Mouse (Mus musculus) CH12.LX (cell line): ENCODE measurements around the gene Zbtb8b. TPM values are rescaled to one million over a fixed set of nuclear protein-coding genes. Genes with fewer than 3 reads are reported as not detected.

Experiments
- DNase-seq: peaks from one replicate; pipeline ENCODE4 v3.0.0-alpha.2; 2013; ENCODE audit errors: extremely low read depth
- H3K27ac ChIP-seq: 2 replicates; pipeline ENCODE4 v1.5.1; 2012; ENCODE audit warnings: low read depth, mild to moderate bottlenecking, control low read depth, moderate library complexity; ENCODE audit not compliant: insufficient read depth
- H3K27me3 ChIP-seq: replicated peaks from 2 replicates; pipeline ENCODE3; 2012; ENCODE audit warnings: inconsistent platforms
- H3K36me3 ChIP-seq, 2 experiments: replicated peaks in 1 of 2; 2 replicates each; pipeline versions ENCODE3 to v1.6.1; 2012; ENCODE audit warnings: inconsistent platforms in 1 of 2, low read length in 1 of 2, mild to moderate bottlenecking in 1 of 2, mixed read lengths in 1 of 2, moderate library complexity in 1 of 2; ENCODE audit not compliant: control insufficient read depth in 1 of 2, insufficient read depth in 1 of 2
- H3K4me1 ChIP-seq, 2 experiments: 2 replicates each; pipeline ENCODE4 v1.6.1; 2012; ENCODE audit warnings: inconsistent platforms in 1 of 2, moderate library complexity in 1 of 2; ENCODE audit not compliant: insufficient read depth in 2 of 2, control insufficient read depth in 1 of 2
- H3K4me2 ChIP-seq: 2 replicates; pipeline ENCODE4 v1.6.1; 2012; ENCODE audit warnings: low read depth, mild to moderate bottlenecking, control low read depth; ENCODE audit not compliant: poor library complexity, insufficient read depth, severe bottlenecking
- H3K4me3 ChIP-seq, 3 experiments: fragments of 150-350 bp in 1 of 3; sonication (generic) in 1 of 3; replicated peaks in 1 of 3; 2 replicates each; pipeline versions ENCODE3 to v1.5.1; 2011 to 2012; ENCODE audit warnings: low read depth in 2 of 3, low read length in 2 of 3, mild to moderate bottlenecking in 2 of 3, moderate library complexity in 2 of 3, control low read depth in 1 of 3, improper control_type of control experiment in 1 of 3, inconsistent platforms in 1 of 3, mixed read lengths in 1 of 3; ENCODE audit not compliant: poor library complexity in 1 of 3
- H3K79me2 ChIP-seq: replicated peaks from 2 replicates; pipeline ENCODE4 v1.6.1; 2012; ENCODE audit warnings: mild to moderate bottlenecking, moderate library complexity; ENCODE audit not compliant: control insufficient read depth, poor library complexity, insufficient read depth, severe bottlenecking; ENCODE audit errors: extremely low read depth
- H3K9ac ChIP-seq: 2 replicates; pipeline ENCODE4 v1.6.1; 2012; ENCODE audit warnings: low read depth, mild to moderate bottlenecking, control low read depth, moderate library complexity; ENCODE audit not compliant: insufficient read depth
- H3K9me3 ChIP-seq: replicated peaks from 2 replicates; pipeline ENCODE3; 2012; ENCODE audit warnings: low read length, inconsistent platforms, mixed read lengths
- BHLHE40 ChIP-seq: IDR thresholded peaks from 2 replicates; pipeline ENCODE4 v1.6.1; 2011; ENCODE audit warnings: mild to moderate bottlenecking, low read depth, low read length, improper control_type of control experiment
- CHD2 ChIP-seq: IDR thresholded peaks from 2 replicates; pipeline ENCODE4 v1.6.1; 2011; ENCODE audit warnings: low read length, improper control_type of control experiment
- CTCF ChIP-seq, 2 experiments: IDR thresholded peaks in 1 of 2; conservative IDR thresholded peaks in 1 of 2; 2 replicates each; pipeline ENCODE4 v1.5.1; 2011 to 2012; ENCODE audit warnings: low read depth in 2 of 2, low read length in 2 of 2, improper control_type of control experiment in 1 of 2, inconsistent platforms in 1 of 2, mild to moderate bottlenecking in 1 of 2, moderate library complexity in 1 of 2
- ETS1 ChIP-seq: conservative IDR thresholded peaks from 2 replicates; pipeline ENCODE4 v1.6.1; 2012; ENCODE audit warnings: low read depth, mild to moderate bottlenecking, inconsistent platforms, low read length, improper control_type of control experiment, moderate library complexity
- GABPA ChIP-seq: IDR thresholded peaks from 2 replicates; pipeline ENCODE4 v1.6.1; 2012; ENCODE audit warnings: low read depth, low read length, improper control_type of control experiment, inconsistent platforms; ENCODE audit not compliant: insufficient replicate concordance
- HCFC1 ChIP-seq: IDR thresholded peaks from 2 replicates; pipeline ENCODE4 v1.6.1; 2012; ENCODE audit warnings: low read depth, mild to moderate bottlenecking, inconsistent platforms, low read length, improper control_type of control experiment
- MAFK ChIP-seq: IDR thresholded peaks from 2 replicates; pipeline ENCODE4 v1.6.1; 2011; ENCODE audit warnings: low read length, improper control_type of control experiment; ENCODE audit not compliant: insufficient replicate concordance
- MXI1 ChIP-seq: IDR thresholded peaks from 2 replicates; pipeline ENCODE4 v1.6.1; 2011; ENCODE audit warnings: mild to moderate bottlenecking, low read depth, low read length, improper control_type of control experiment
- MYC ChIP-seq: IDR thresholded peaks from 2 replicates; pipeline ENCODE4 v1.6.1; 2011; ENCODE audit warnings: low read depth, mild to moderate bottlenecking, improper control_type of control experiment, low read length
- NRF1 ChIP-seq: IDR thresholded peaks from 2 replicates; pipeline ENCODE4 v1.6.1; 2014; ENCODE audit warnings: low read depth, mild to moderate bottlenecking, inconsistent platforms, low read length, improper control_type of control experiment, moderate library complexity
- SIN3A ChIP-seq: IDR thresholded peaks from 2 replicates; pipeline ENCODE4 v1.6.1; 2012; ENCODE audit warnings: low read length, improper control_type of control experiment, inconsistent platforms
- TCF12 ChIP-seq: IDR thresholded peaks from 2 replicates; pipeline ENCODE4 v1.6.1; 2014; ENCODE audit warnings: low read depth, mild to moderate bottlenecking, inconsistent platforms, low read length, improper control_type of control experiment
- USF1 ChIP-seq: IDR thresholded peaks from 2 replicates; pipeline ENCODE4 v1.6.1; 2014; ENCODE audit warnings: low read depth, mild to moderate bottlenecking, inconsistent platforms, low read length, improper control_type of control experiment
- ZKSCAN1 ChIP-seq: IDR thresholded peaks from 2 replicates; pipeline ENCODE4 v1.6.1; 2012; ENCODE audit warnings: low read depth, inconsistent platforms, low read length, improper control_type of control experiment, borderline replicate concordance
- ZMIZ1 ChIP-seq: IDR thresholded peaks from 2 replicates; pipeline ENCODE4 v1.6.1; 2012; ENCODE audit warnings: low read depth, mild to moderate bottlenecking, inconsistent platforms, low read length, improper control_type of control experiment
- ZNF384 ChIP-seq: IDR thresholded peaks from 2 replicates; pipeline ENCODE4 v1.6.1; 2012; ENCODE audit warnings: low read depth, low read length, improper control_type of control experiment, inconsistent platforms
- dilution Hi-C: fragments of 300-500 bp; cut with MboI; formaldehyde crosslinking; loops from 2 replicates; pipeline ENCODE4 v1.14.3; 2020; ENCODE audit warnings: low sequenced_read_pairs; ENCODE audit not compliant: extremely low pct_unique_long_range_greater_than_20kb, extremely low pct_ligation_motif_present
- in situ Hi-C: fragments of 300-500 bp; cut with MboI; formaldehyde crosslinking; loops from 3 replicates; pipeline ENCODE4 v1.14.3; 2019; ENCODE audit warnings: low sequenced_read_pairs, low pct_ligation_motif_present, low pct_unique_long_range_greater_than_20kb, mixed read lengths
- polyA plus RNA-seq: library from polyadenylated mRNA; unstranded; fragments of >175 nt; gene quantifications from 2 replicates; pipeline ENCODE4 v1.2.1, GENCODE M21; 2012; ENCODE audit warnings: low read depth; ENCODE audit not compliant: insufficient read length
- total RNA-seq, 2 experiments: library from RNA; depleted of rRNA; stranded (reverse); fragments of 300-350 nt in 1 of 2; fragments of >200 nt in 1 of 2; gene quantifications; 2 replicates each; pipeline ENCODE4 v1.2.3; 2012 to 2014

The Zbtb8b gene
- total RNA-seq (2012; rRNA removed) = 0.04 TPM in 2 replicates
- not detected in 2 replicates for total RNA-seq (2014; rRNA removed)
- polyA plus RNA-seq = not detected in 2 replicates

DNA sequence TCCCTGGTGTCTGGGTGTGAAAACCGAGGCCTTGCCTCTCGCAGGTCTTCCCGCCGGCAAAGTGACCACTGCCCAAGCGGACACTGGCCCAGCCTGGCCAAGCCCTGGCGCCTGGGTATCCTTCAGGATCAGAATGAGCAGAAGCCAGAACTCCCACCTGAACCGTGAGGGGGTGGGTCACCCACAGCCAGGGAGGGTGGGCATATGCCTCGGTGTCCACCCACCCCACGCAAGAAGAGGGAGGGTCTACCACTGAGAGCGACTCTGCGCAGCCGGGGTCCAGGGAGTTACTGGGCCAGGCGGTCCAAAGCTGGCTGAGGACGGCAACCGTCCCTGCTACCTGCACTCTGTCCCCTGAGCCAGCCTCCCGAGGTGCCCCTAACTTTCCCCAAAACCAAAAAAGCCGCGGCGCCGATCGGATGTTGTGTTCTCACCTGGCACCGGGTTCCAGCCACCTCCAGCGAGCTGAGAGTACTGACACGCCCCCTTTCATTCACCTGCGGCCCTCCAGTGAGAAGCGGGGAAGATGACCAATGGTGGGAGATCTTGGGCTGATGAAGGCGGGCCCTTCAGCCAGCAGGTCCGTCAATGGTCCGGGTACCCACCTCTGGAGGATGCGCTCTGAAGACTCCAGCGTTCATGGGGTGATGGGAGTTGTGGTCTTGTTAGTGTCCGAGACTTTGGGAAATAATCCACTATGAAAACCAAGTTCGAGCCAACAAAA is at the start of gene Zbtb8b:
Gene Zbtb8b, minus strand, starts transcription at position 514 of the 724 bp plus-strand sequence.
- in situ Hi-C loops = no loop called here
- no peak for TF ChIP-seq HCFC1
- Histone ChIP-seq H3K27ac (no peak within 1 kb of the TSS), H3K79me2 (no peaks in the 10 kb centered on the region), H3K4me3 (no peak within 1 kb of the TSS), H3K4me1 (no peaks in the 10 kb centered on the region), H3K36me3 (no peaks in the 10 kb centered on the region), H3K9ac (no peak within 1 kb of the TSS), H3K4me2 (no peak within 1 kb of the TSS), H3K27me3 (peaks cover 2% of the 10 kb centered on the region), H3K9me3 (no peaks in the 10 kb centered on the region)
- no peak for DNase-seq
- dilution Hi-C loops = no loop called here

- Histone ChIP-seq H3K9ac (no peak overlapping the region), H3K27ac (no peak overlapping the region), H3K9me3 (no peaks in the 10 kb centered on the region)
- DNase-seq = no peak
- in situ Hi-C loops = no loop called here
- TF ChIP-seq MYC (no peak), BHLHE40 (no peak), GABPA (no peak), CTCF (conservative IDR thresholded peaks at IDR 0.05 in 1 of 2, IDR thresholded peaks at IDR 0.05 in 1 of 2; ENCODE audit: low read depth in 2 of 2, low read length in 2 of 2) (no peak), MXI1 (no peak), TCF12 (no peak), ZNF384 (no peak), ZMIZ1 (no peak), ETS1 (no peak), SIN3A (no peak), NRF1 (no peak), HCFC1 (no peak), MAFK (no peak), CHD2 (no peak), USF1 (no peak), ZKSCAN1 (no peak)
- TF ChIP-seq, all 38 proteins: peak for 0
- dilution Hi-C loops = no loop called here
- H3K79me2 ChIP-seq = no peaks in the 10 kb centered on the region
- peaks cover 58 to 85% of the 10 kb centered on the region in 2 experiments for H3K36me3 ChIP-seq
- no peak overlapping the region for H3K4me3 ChIP-seq
- no peak overlapping the region for H3K4me2 ChIP-seq
- no peaks in the 10 kb centered on the region for H3K27me3 ChIP-seq
- H3K4me1 ChIP-seq = no peaks in the 10 kb centered on the region
These were observed 40.4 kb upstream of the Zbtb8b start for GRCm38 (mm10) chr4:129481090-129481489.
